Mouse (Mus musculus) hindbrain, embryonic 13.5 days (tissue): Measurements from ENCODE around the gene Dus2. TPM values are rescaled to one million over a fixed set of nuclear protein-coding genes. Genes with fewer than 3 reads are reported as not detected.
"Not testable (repeated sequence)": the region's sequence is repeated elsewhere in the genome, so short reads cannot be mapped to it uniquely, and the experiment has no call there.

Experiments
- ATAC-seq: fragments of 200-750 bp; cut with Nextera tagmentation; 2 replicates; pipeline ENCODE4 v1.8.0; 2017; ENCODE audit warnings: moderate TSS enrichment; ENCODE audit not compliant: low FRiP score
- H3K27ac ChIP-seq: fragments of 300-500 bp; sonication (generic); 2 replicates; pipeline ENCODE4 v1.5.1; 2015; ENCODE audit warnings: inconsistent platforms, mild to moderate bottlenecking, moderate library complexity
- H3K27me3 ChIP-seq: fragments of 300-500 bp; sonication (generic); 2 replicates; pipeline ENCODE4 v1.6.1; 2015; ENCODE audit warnings: mild to moderate bottlenecking, inconsistent platforms
- H3K36me3 ChIP-seq: fragments of 300-500 bp; sonication (generic); 2 replicates; pipeline ENCODE4 v1.6.1; 2015; ENCODE audit warnings: mild to moderate bottlenecking, inconsistent platforms
- H3K4me1 ChIP-seq: fragments of 300-500 bp; sonication (generic); replicated peaks from 2 replicates; pipeline ENCODE4 v1.6.1; 2015; ENCODE audit warnings: inconsistent platforms
- H3K4me2 ChIP-seq: fragments of 300-500 bp; sonication (generic); 2 replicates; pipeline ENCODE4 v1.6.1; 2015; ENCODE audit warnings: inconsistent platforms, mild to moderate bottlenecking, moderate library complexity
- H3K4me3 ChIP-seq: fragments of 300-500 bp; sonication (generic); 2 replicates; pipeline ENCODE4 v1.5.1; 2015; ENCODE audit warnings: mild to moderate bottlenecking, inconsistent platforms
- H3K9ac ChIP-seq: fragments of 300-500 bp; sonication (generic); 2 replicates; pipeline ENCODE4 v1.6.1; 2015; ENCODE audit warnings: mild to moderate bottlenecking, inconsistent platforms
- H3K9me3 ChIP-seq: fragments of 300-500 bp; sonication (generic); 2 replicates; pipeline ENCODE4 v1.6.1; 2016; ENCODE audit warnings: inconsistent platforms
- WGBS: fragments of 180-500 bp; shearing (Covaris S2); methylation state at CpG from one replicate; pipeline ENCODE4 v1.1.7; 2015; 5-methylcytosine and 5-hydroxymethylcytosine counted together
- polyA plus RNA-seq: library from polyadenylated mRNA; unstranded; fragments of >200 nt; fragmentation: Nextera tagmentation; extraction: Ambion mirVana; gene quantifications from 2 replicates; pipeline ENCODE4 v1.2.1, GENCODE M21; 2015

The Dus2 gene
- polyA plus RNA-seq, 1 experiment from 2014 or later: 23.3 TPM

DNA sequence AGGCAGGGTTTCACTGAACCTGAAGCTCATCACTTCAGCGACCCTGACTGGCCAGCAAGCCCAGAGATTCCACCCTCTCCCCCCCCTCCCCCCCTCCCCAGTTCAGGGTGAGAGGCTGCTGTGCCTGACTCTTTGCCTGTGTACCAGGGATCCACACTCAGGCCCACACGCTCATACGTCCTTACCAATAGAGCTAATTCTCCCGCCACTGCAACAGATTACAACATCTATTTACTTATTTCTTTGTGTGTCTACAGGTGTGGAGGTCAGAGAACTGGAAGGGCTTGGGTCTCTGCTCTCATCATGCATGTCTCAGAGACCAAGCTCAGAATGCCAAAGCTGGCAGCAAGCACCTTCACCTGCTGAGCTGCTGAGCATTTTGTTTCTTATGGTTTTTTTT is 2.1 kb downstream of the Dus2 start:
- WGBS: 58% methylated on average over 4 of the region's 4 CpGs
- no peak overlapping the region for H3K4me2 ChIP-seq
- peaks cover 4% of the 10 kb centered on the region; the same call in 1 of the 2 replicates for H3K4me1 ChIP-seq
- no peak overlapping the region for H3K4me3 ChIP-seq
- no peak for ATAC-seq
- no peak overlapping the region for H3K9ac ChIP-seq
- no peaks in the 10 kb centered on the region for H3K36me3 ChIP-seq
- H3K27me3 ChIP-seq: peaks cover 10% of the 10 kb centered on the region; the same call in 1 of the 2 replicates
- H3K27ac ChIP-seq: no peak overlapping the region
- no peaks in the 10 kb centered on the region for H3K9me3 ChIP-seq

DNA sequence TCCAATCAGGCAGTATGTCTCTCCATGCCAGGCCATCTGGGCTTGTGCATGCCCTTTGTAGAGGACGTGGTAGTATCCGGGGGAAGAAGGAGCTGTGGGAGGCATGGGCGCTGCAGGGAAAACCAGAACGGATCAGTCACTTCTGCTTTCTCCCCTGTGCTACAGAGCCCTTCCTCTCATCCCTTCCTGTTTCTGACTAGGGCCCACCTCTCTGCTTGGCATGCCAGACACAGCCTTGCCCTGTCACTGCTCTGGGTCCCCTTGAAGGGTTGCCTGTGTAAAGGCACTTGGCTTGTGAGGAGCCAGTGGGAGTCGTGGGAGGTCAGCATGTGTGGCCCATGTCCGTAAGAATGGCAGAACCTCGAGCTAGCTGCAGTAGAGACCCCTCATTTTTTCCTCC is 5.2 kb downstream of the Dus2 start:
- H3K4me2 ChIP-seq: no peak overlapping the region
- H3K4me3 ChIP-seq: no peak overlapping the region
- no peaks in the 10 kb centered on the region for H3K4me1 ChIP-seq
- H3K27me3 ChIP-seq: no peaks in the 10 kb centered on the region
- no peaks in the 10 kb centered on the region for H3K9me3 ChIP-seq
- no peak overlapping the region for H3K27ac ChIP-seq
- WGBS: 76% methylated on average over 7 of the region's 7 CpGs
- H3K9ac ChIP-seq: no peak overlapping the region
- H3K36me3 ChIP-seq: no peaks in the 10 kb centered on the region
- no peak for ATAC-seq

DNA sequence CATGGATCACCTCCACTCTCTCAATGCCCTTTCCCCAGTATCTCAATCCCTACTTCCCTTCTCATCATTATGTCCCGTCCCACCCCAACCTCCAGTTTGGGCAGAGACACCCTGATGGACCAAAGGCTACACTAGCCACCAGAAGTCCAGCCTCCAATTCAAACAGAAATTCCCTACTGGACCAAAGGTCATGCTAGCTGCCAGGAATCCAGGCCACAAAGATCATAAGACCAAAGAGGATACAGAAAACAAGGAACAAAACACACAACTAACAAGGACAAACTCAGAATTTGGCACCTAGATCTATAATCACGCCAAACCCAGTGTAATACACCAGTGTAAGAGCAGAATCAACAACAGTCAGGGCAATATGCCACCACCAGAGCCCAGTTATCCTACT is 7.8 kb downstream of the Dus2 start:
- Histone ChIP-seq H3K36me3 (no peaks in the 10 kb centered on the region), H3K9me3 (no peaks in the 10 kb centered on the region), H3K4me3 (no peak overlapping the region), H3K9ac (no peak overlapping the region), H3K4me1 (no peaks in the 10 kb centered on the region), H3K27ac (no peak overlapping the region), H3K27me3 (no peaks in the 10 kb centered on the region), H3K4me2 (no peak overlapping the region)
- no peak for ATAC-seq
- 85% methylated on average over 2 of the region's 2 CpGs for WGBS

DNA sequence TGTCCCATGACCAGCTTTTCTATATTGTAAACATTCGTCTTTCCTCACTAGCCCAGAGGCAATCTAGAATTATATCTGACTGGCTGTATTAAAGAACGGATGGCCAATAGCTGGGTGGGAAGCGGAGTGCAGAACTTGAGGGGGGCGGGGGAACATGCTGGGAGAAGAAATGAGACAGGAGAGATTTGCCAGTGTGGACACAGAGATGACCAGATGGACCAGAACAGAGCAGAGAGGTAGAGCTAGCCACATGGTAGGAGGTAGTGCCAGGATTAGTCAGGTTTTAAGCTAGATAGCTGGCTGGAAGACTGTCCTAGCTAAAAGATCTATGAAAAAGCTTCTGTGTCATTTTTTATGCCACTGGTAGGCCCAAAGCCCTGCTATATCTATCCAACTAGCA is 10.8 kb downstream of the Dus2 start:
- H3K4me2 ChIP-seq: no peak overlapping the region
- no peaks in the 10 kb centered on the region for H3K27me3 ChIP-seq
- H3K4me3 ChIP-seq: no peak overlapping the region
- no peaks in the 10 kb centered on the region for H3K9me3 ChIP-seq
- H3K9ac ChIP-seq: no peak overlapping the region
- WGBS: 82% methylated on average over 4 of the region's 4 CpGs
- no peaks in the 10 kb centered on the region for H3K4me1 ChIP-seq
- ATAC-seq: no peak
- no peaks in the 10 kb centered on the region for H3K36me3 ChIP-seq
- no peak overlapping the region for H3K27ac ChIP-seq

DNA sequence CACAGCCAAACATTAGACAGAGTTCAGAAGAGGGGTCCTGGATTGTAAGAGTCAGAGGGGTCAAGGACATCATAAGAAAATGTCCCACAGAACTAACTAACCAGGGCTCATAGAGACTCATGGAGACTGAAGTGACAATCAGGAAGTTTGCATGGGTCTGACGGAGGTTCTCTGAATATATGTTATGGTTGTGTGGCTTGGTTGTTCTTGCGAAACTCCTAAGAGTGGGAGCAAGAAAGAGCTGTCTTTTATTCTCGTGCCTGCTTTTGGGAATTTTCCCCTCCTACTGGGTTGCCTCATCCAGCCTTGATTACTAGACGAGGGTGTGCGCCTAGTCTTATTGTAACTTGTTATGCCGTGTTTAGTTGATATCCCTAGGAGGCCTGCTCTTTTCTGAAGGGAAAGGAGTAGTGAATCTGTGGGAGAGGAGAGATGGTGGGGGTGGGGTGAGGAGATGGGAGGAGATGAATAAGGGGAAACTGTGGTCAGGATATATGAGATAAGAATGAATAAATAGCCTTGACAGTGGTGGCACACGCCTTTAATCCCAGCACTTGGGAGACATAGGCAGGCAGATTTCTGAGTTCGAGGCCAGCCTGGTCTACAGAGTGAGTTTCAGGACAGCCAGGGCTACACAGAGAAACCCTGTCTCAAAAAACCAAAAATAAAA is 13.5 kb downstream of the Dus2 start:
- no peak overlapping the region for H3K27ac ChIP-seq
- no peaks in the 10 kb centered on the region for H3K9me3 ChIP-seq
- H3K9ac ChIP-seq: no peak overlapping the region
- peaks cover 4% of the 10 kb centered on the region; the same call in 1 of the 2 replicates for H3K36me3 ChIP-seq
- no peak overlapping the region for H3K4me2 ChIP-seq
- ATAC-seq: no peak
- 77% methylated on average over 8 of the region's 8 CpGs for WGBS
- H3K4me1 ChIP-seq: peaks cover 9% of the 10 kb centered on the region
- H3K4me3 ChIP-seq: no peak overlapping the region
- no peaks in the 10 kb centered on the region for H3K27me3 ChIP-seq

DNA sequence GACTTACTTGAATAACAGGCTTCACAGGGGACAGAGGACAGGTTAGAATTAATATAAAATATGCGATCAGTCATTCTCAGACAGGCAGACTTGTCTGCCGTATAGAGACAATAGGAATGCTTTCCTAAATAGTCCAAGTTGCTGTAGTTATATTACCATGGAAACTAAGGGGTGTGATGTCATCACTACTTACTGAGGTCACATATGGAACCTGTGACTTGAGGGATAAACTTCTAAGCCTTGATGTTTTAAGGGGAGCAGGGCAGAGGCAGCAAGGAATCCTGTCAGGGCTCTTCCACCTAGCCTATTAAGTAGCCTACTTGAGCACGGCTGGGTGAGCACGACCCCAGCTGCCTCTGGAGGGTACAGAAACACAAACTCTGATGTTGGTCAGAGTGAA is 14.7 kb downstream of the Dus2 start, which contains the start of gene Dpep2nb:
Gene Dpep2nb (minus strand): TSS at position 101 of the 400 bp plus-strand sequence.
- H3K4me1 ChIP-seq: peaks cover 21% of the 10 kb centered on the region
- H3K9me3 ChIP-seq: no peaks in the 10 kb centered on the region
- no peak within 1 kb of the TSS for H3K9ac ChIP-seq
- 77% methylated on average over 4 of the region's 4 CpGs for WGBS
- H3K27me3 ChIP-seq: no peaks in the 10 kb centered on the region
- H3K4me2 ChIP-seq: no peak within 1 kb of the TSS
- peaks cover 4% of the 10 kb centered on the region; the same call in 1 of the 2 replicates for H3K36me3 ChIP-seq
- H3K4me3 ChIP-seq: no peak within 1 kb of the TSS
- no peak for ATAC-seq
- H3K27ac ChIP-seq: no peak within 1 kb of the TSS

DNA sequence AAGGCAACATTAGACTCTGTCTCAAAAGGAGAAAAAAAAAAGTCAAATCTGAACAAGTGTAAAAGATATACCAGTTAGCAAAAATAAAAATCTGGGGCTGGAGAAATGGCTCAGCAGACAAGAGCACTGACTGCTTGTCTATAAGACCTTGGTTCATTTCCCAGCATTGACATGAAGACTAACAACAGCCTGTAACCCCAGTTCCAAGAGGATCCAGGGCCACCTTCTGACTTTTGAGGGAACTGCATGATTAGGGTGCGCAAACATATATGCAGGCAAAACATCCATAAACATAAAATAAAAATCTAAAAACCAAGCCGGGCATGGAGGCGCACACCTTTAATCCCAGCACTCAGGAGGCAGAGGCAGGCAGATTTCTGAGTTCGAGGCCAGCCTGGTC is 15.3 kb downstream of the Dus2 start:
- Histone ChIP-seq H3K4me2 (no peak overlapping the region), H3K9me3 (no peaks in the 10 kb centered on the region), H3K4me1 (peaks cover 21% of the 10 kb centered on the region), H3K4me3 (no peak overlapping the region), H3K27ac (no peak overlapping the region), H3K27me3 (no peaks in the 10 kb centered on the region), H3K36me3 (peaks cover 4% of the 10 kb centered on the region; the same call in 1 of the 2 replicates), H3K9ac (no peak overlapping the region)
- 93% methylated on average over 4 of the region's 4 CpGs for WGBS
- no peak for ATAC-seq

DNA sequence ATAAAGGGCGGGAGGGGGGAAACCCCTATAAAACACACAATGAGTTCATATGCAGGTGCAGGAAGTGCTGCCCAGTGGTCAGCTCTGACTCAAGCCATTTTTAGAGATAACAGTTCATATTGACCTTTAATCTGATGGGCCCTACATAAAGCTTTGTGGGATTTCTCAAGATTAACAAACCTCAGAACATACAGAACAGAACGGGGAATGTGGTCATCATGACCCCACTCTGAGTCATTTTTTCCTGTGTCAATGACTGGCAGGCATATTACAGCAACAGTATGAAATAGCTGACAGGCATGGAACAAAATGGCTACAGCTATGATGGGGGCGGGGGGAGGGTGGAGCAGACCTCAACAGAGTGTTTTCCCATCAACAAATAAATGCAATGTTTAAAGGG is 16.0 kb downstream of the Dus2 start:
- peaks cover 4% of the 10 kb centered on the region; the same call in 1 of the 2 replicates for H3K36me3 ChIP-seq
- no peaks in the 10 kb centered on the region for H3K9me3 ChIP-seq
- 82% methylated on average over 3 of the region's 3 CpGs for WGBS
- H3K4me2 ChIP-seq: no peak overlapping the region
- no peak overlapping the region for H3K27ac ChIP-seq
- H3K4me1 ChIP-seq: peaks cover 26% of the 10 kb centered on the region
- H3K4me3 ChIP-seq: no peak overlapping the region
- H3K9ac ChIP-seq: no peak overlapping the region
- no peak for ATAC-seq
- no peaks in the 10 kb centered on the region for H3K27me3 ChIP-seq

DNA sequence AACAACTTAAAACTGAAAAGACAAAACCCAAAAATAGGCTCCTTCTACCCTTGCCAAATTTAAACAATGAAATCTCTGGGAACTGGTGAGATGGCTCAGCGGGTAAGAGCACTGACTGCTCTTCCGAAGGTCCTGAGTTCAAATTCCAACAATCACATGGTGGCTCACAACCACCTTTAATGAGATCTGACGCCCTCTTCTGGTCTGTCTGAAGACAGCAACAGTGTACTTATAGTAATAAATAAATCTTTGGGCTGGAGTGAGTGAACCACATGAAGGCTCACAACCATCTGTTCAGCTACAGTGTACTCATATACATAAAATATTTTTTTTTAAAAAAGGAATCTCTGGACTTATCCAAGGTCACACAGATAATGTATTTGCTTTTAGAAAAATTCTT is 16.8 kb downstream of the Dus2 start:
- H3K4me1 ChIP-seq: peaks cover 26% of the 10 kb centered on the region
- H3K4me2 ChIP-seq, H3K27ac ChIP-seq, H3K27me3 ChIP-seq, H3K36me3 ChIP-seq, H3K9me3 ChIP-seq, ATAC-seq, H3K9ac ChIP-seq, H3K4me3 ChIP-seq: not testable (repeated sequence)
- 65% methylated on average over 3 of the region's 3 CpGs for WGBS

DNA sequence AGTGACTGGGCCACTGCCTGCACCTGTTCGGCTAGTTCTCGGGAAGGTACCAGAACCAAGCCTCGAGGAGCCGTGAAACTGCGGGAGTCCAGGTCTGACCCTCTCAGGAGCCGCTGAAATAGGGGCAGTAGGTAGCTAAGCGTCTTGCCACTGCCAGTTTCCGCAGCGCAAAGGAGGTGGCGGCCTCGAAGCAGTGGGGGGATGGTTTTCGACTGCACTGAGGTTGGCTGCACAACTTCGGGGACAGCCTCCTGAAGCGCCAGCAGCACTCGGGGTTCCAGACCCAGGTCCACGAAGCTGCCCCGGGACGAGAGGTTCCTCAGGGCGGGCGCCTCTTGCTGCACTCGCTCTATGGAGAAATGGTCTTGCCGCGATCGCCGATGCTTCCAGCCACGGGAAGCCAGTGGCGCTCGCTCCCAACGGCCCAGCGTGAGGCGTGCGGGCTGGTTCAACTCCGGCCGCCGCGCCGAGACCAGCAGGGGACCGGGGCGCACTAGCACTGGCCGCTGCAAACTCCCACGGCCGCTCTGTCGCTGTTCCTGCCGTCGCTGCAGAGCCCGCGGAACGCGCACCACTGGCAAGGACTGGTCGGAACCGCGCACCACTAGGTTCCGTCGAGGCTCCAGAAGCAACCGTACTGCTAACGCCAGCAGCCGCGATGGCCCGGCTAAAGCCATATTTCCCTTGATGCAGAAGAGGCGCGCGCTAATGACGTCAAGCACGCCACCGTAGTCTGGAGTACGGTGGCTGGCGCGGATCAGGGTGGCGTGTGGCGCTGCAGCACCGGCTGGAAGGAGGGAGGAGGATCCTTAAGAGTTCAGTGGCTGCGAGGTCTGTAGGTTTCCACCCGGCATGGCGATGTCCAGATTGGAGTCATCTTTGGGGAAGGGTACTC is 19.9 kb downstream of the Dus2 start:
- peak overlapping the region; percentile 92 for H3K9ac ChIP-seq
- H3K4me1 ChIP-seq: peaks cover 26% of the 10 kb centered on the region
- peak; percentile 95 for ATAC-seq
- peak overlapping the region; percentile 83 for H3K27ac ChIP-seq
- H3K9me3 ChIP-seq: no peaks in the 10 kb centered on the region
- H3K36me3 ChIP-seq: peaks cover 7% of the 10 kb centered on the region
- H3K4me2 ChIP-seq: peak overlapping the region; percentile 100
- 2% methylated on average over 74 of the region's 74 CpGs for WGBS
- peak overlapping the region; percentile 96 for H3K4me3 ChIP-seq
- no peaks in the 10 kb centered on the region for H3K27me3 ChIP-seq

DNA sequence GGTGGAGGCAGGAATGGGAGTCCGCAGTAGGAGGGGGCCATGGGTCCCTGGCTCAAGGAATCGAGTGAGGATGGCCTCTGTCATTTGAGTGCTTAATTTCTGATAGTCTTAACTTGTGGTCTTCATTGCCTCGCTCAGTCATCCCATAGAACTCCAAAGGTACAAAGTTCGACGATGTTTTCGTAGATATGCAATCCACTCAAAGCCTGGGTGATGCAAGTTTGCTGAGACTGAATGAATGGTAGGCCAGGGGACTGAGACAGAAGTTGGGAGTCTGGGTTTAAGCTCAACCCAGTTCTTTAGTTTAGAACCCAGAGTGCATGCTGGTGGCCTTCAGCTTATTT is 20.5 kb downstream of the Dus2 start, which contains the start of gene Ddx28:
Gene Ddx28 (minus strand): TSS at position 240 of the 344 bp plus-strand sequence.
- ATAC-seq: no peak
- Histone ChIP-seq H3K27ac (peak within 1 kb of the TSS; percentile 83), H3K36me3 (peaks cover 12% of the 10 kb centered on the region), H3K4me1 (peaks cover 26% of the 10 kb centered on the region), H3K9ac (peak within 1 kb of the TSS; percentile 92), H3K4me3 (peak within 1 kb of the TSS; percentile 96), H3K4me2 (peak within 1 kb of the TSS; percentile 100), H3K9me3 (no peaks in the 10 kb centered on the region), H3K27me3 (no peaks in the 10 kb centered on the region)
- 1% methylated on average over 6 of the region's 6 CpGs for WGBS

DNA sequence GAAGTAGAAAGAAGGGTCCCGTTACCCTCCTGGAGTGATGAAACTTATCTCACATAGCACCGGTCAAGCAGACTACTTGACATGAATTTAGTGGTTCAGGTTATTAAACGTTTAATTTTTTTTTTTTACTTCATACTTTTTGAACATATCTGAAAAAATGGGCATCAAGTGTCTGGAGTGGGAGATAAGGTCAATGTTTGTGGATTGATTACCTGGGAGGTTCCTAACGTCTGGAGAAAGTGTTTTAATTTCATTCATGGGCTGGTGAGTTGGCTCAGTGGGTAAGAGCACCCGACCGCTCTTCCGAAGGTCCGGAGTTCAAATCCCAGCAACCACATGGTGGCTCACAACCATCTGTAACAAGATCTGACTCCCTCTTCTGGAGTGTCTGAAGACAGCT is 21.1 kb downstream of the Dus2 start:
- H3K4me2 ChIP-seq: peak overlapping the region; percentile 100
- H3K36me3 ChIP-seq: peaks cover 17% of the 10 kb centered on the region
- H3K9me3 ChIP-seq, ATAC-seq, H3K27ac ChIP-seq, H3K27me3 ChIP-seq: not testable (repeated sequence)
- H3K9ac ChIP-seq: peak overlapping the region; percentile 92; the same call in 1 of the 2 replicates
- H3K4me3 ChIP-seq: peak overlapping the region; percentile 96
- 86% methylated on average over 8 of the region's 8 CpGs for WGBS
- H3K4me1 ChIP-seq: peaks cover 26% of the 10 kb centered on the region
